Mouse (Mus musculus) stomach, postnatal 0 days (tissue): ENCODE data around the gene Dpp7.

Experiments
- CTCF ChIP-seq: IDR thresholded peaks from 2 replicates; pipeline ENCODE4 v1.5.1; 2016; ENCODE audit warnings: antibody characterized with exemption, low read depth, mild to moderate bottlenecking, moderate library complexity
- EP300 ChIP-seq: optimal IDR thresholded peaks from 2 replicates; pipeline ENCODE3; 2016; ENCODE audit warnings: antibody characterized with exemption

DNA sequence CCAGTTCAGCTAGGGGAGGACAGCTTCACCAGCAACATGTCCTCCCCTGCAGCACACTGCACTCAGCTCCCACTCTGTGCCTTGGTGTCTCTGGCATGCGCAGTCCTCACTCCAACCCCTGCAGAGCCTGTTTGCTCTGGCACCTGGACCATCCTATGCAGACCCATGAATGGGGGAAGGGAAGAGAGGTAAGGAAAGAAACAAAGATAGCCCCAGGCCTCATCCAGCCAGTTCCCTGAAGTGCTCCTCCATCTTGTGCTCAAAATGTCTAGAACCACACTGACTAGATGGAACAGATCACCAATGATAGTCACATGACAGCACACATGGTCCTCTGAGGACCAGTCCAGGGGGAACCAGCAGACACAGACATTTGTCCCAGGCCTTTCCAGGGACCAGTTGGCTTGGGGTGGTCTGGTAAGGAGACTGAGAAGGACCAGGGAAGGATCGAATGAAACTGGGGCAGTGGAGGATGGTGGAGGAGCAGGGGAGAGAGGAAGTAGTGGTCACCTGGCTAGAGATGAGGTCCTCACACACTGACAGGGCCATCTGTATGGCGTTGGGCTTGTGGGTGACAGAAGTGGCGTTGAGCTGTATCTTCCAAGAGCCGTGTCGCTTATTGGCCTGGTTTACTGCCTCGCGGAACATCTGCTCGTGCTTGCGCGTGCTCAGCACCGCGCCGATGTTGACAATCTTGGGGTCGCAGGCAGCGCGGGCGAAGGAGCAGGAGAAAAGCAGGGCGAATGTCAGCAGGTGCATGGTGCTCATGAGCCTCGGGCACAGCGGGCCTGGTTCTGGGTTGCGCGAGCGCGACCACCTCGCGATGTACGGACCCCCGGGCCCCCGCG is 37.8 kb downstream of the Dpp7 start:
- no peak for TF ChIP-seq CTCF
- TF ChIP-seq EP300: no peak
